Mouse (Mus musculus): Measurements from ENCODE around the gene Nmur1.
"Not testable (repeated sequence)": the region's sequence is repeated elsewhere in the genome, so short reads cannot be mapped to it uniquely, and the experiment has no call there.

Nmur1 gene

GRCm38 (mm10) chr1:86426128-86426527, at the start of gene Nmur1, which contains the start of gene Tex44:
Nmur1 (minus strand) TSS chr1:86426228.
Tex44 (plus strand) TSS chr1:86426329.
- ATAC-seq (ENCODE audit: insufficient number of reproducible peaks, low FRiP score, low TSS enrichment): no peak

- ATAC-seq (ENCODE audit: insufficient number of reproducible peaks, low FRiP score, low TSS enrichment): no peak
Measured at GRCm38 (mm10) chr1:86473109-86473760, 47.2 kb upstream of the Nmur1 start.

- ATAC-seq (ENCODE audit: insufficient number of reproducible peaks, low FRiP score, low TSS enrichment): peak; percentile 67
Measured at GRCm38 (mm10) chr1:86472197-86472952, 46.3 kb upstream of the Nmur1 start.

- not testable (repeated sequence) for ATAC-seq (ENCODE audit: insufficient number of reproducible peaks, low FRiP score, low TSS enrichment)
Measured at GRCm38 (mm10) chr1:86471504-86471961, 45.5 kb upstream of the Nmur1 start.

GRCm38 (mm10) chr1:86470519-86471181, 44.6 kb upstream of the Nmur1 start:
- ATAC-seq (ENCODE audit: insufficient number of reproducible peaks, low FRiP score, low TSS enrichment): peak; percentile 18; the same call in 1 of the 2 replicates

- ATAC-seq (ENCODE audit: insufficient number of reproducible peaks, low FRiP score, low TSS enrichment): no peak
Measured at GRCm38 (mm10) chr1:86469876-86470275, 43.8 kb upstream of the Nmur1 start.

GRCm38 (mm10) chr1:86467416-86467815, 41.4 kb upstream of the Nmur1 start:
- ATAC-seq (ENCODE audit: insufficient number of reproducible peaks, low FRiP score, low TSS enrichment): no peak

GRCm38 (mm10) chr1:86464875-86465224, 38.8 kb upstream of the Nmur1 start:
- no peak for ATAC-seq (ENCODE audit: insufficient number of reproducible peaks, low FRiP score, low TSS enrichment)

GRCm38 (mm10) chr1:86464223-86464874, 38.3 kb upstream of the Nmur1 start:
- ATAC-seq (ENCODE audit: insufficient number of reproducible peaks, low FRiP score, low TSS enrichment): no peak

- ATAC-seq (ENCODE audit: insufficient number of reproducible peaks, low FRiP score, low TSS enrichment): no peak
Measured at GRCm38 (mm10) chr1:86459371-86459770, 33.3 kb upstream of the Nmur1 start.

- ATAC-seq (ENCODE audit: insufficient number of reproducible peaks, low FRiP score, low TSS enrichment): no peak
Measured at GRCm38 (mm10) chr1:86456892-86457581, 31.0 kb upstream of the Nmur1 start.

- ATAC-seq (ENCODE audit: insufficient number of reproducible peaks, low FRiP score, low TSS enrichment): no peak
Measured at GRCm38 (mm10) chr1:86452713-86453112, 26.7 kb upstream of the Nmur1 start.

GRCm38 (mm10) chr1:86449966-86450365, 23.9 kb upstream of the Nmur1 start:
- ATAC-seq (ENCODE audit: insufficient number of reproducible peaks, low FRiP score, low TSS enrichment): no peak

- ATAC-seq (ENCODE audit: insufficient number of reproducible peaks, low FRiP score, low TSS enrichment): no peak
Measured at GRCm38 (mm10) chr1:86448272-86448671, 22.2 kb upstream of the Nmur1 start.

GRCm38 (mm10) chr1:86447596-86448171, 21.7 kb upstream of the Nmur1 start:
- ATAC-seq (ENCODE audit: insufficient number of reproducible peaks, low FRiP score, low TSS enrichment): no peak

GRCm38 (mm10) chr1:86443386-86444172, 17.6 kb upstream of the Nmur1 start:
- ATAC-seq (ENCODE audit: insufficient number of reproducible peaks, low FRiP score, low TSS enrichment): no peak

- no peak for ATAC-seq (ENCODE audit: insufficient number of reproducible peaks, low FRiP score, low TSS enrichment)
Measured at GRCm38 (mm10) chr1:86442832-86443231, 16.8 kb upstream of the Nmur1 start.

- ATAC-seq (ENCODE audit: insufficient number of reproducible peaks, low FRiP score, low TSS enrichment): peak; percentile 62
Measured at GRCm38 (mm10) chr1:86441980-86442831, 16.2 kb upstream of the Nmur1 start.
